Mouse (Mus musculus) cortical plate, adult 2 months (tissue): ENCODE data around the gene Necab3. TPM values are rescaled to one million over a fixed set of nuclear protein-coding genes. Genes with fewer than 3 reads are reported as not detected.

Experiments used
- H3K27ac ChIP-seq: fragments of 200-500 bp; 2 replicates; pipeline ENCODE4 v1.5.1; 2012; ENCODE audit warnings: low read length, control low read depth, inconsistent platforms; ENCODE audit not compliant: insufficient read depth
- H3K4me1 ChIP-seq: fragments of 200-500 bp; 2 replicates; pipeline ENCODE4 v1.6.1; 2011; ENCODE audit warnings: low read length; ENCODE audit not compliant: control insufficient read depth, insufficient read depth
- H3K4me3 ChIP-seq: fragments of 200-500 bp; 2 replicates; pipeline ENCODE4 v1.5.1; 2011; ENCODE audit warnings: mild to moderate bottlenecking, low read length, control low read depth; ENCODE audit not compliant: insufficient read depth
- CTCF ChIP-seq: fragments of 200-500 bp; IDR thresholded peaks from 2 replicates; pipeline ENCODE4 v1.5.1; 2011; ENCODE audit warnings: mild to moderate bottlenecking, control low read depth, low read length; ENCODE audit not compliant: insufficient read depth; ENCODE audit errors: extremely low read depth
- POLR2A ChIP-seq: fragments of 200-500 bp; IDR thresholded peaks from 2 replicates; pipeline ENCODE4 v1.6.1; 2011; ENCODE audit warnings: mild to moderate bottlenecking, low read length, control low read depth; ENCODE audit not compliant: insufficient read depth; ENCODE audit errors: extremely low read depth
- polyA plus RNA-seq: library from polyadenylated mRNA; depleted of rRNA; stranded (reverse); fragments of >200 nt; gene quantifications from 2 replicates; pipeline ENCODE4 v1.2.3, GENCODE M21; 2012

The Necab3 gene
- polyA plus RNA-seq, 1 experiment: 131 TPM

DNA sequence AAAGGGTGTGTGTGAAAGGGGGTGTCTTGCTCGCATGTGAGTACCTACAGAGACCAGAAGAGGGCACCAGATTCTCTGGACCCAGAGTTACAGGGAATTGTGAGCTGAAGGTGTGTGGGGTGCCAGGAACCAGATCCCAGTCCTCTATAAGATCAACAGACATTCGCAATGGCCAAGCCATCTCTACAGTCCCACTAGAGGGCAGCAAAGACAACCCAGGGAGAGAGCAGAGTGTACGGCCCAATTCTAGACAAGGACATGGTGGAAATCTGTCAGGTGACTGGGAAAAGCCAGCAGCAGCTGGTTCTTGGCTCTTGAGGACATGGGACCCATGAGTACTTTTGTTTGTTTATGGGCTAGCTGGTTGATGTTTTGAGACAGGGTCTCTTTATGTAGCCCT lies 34.3 kb upstream of the Necab3 start:
- H3K4me1 ChIP-seq: peaks cover 1% of the 10 kb centered on the region; the same call in 1 of the 2 replicates
- no peak overlapping the region for H3K4me3 ChIP-seq
- peak; percentile 43 for TF ChIP-seq CTCF
- no peak for TF ChIP-seq POLR2A
- H3K27ac ChIP-seq: no peak overlapping the region

DNA sequence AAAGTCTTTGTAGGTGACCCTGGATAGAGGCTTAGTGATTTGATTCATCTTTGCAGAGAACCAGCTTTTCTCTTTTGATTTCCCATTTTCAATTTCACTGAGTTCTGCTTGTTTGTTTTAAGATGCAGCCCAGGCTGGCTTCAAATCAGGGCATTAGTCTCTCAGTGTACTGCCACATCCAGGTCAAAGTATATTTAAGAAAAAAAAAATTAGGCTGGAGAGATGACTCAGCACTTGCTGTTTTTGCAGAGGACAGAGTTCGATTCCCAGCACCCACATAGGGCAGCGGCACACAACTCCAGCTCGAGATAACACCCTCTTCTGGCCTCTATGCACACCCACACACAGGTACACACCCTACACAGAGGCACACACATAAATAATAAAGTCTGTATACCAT lies 32.5 kb upstream of the Necab3 start:
- TF ChIP-seq POLR2A: no peak
- TF ChIP-seq CTCF: no peak
- Histone ChIP-seq H3K27ac (no peak overlapping the region), H3K4me1 (peaks cover 1% of the 10 kb centered on the region; the same call in 1 of the 2 replicates), H3K4me3 (no peak overlapping the region)

DNA sequence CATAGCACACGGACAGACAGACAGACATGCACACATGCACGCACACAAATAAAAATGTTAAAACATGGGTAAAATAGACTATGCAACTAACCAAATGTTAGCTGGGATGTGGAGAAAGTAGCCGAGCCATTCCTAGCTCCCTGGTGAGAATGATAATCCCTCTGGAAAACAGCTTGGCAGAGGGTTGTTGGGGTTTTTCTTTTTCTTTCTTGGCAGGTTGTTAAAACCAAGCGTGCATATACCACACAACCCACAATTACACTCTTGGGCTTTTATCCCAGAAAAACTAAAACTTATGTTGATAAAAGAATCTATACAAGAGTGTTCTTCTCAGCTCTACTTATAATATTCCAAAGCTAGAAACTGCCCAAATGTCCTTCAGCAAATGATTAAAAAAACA lies 30.4 kb upstream of the Necab3 start:
- Histone ChIP-seq H3K4me1 (peaks cover 7% of the 10 kb centered on the region), H3K4me3 (no peak overlapping the region), H3K27ac (no peak overlapping the region)
- TF ChIP-seq POLR2A: no peak
- TF ChIP-seq CTCF: no peak

DNA sequence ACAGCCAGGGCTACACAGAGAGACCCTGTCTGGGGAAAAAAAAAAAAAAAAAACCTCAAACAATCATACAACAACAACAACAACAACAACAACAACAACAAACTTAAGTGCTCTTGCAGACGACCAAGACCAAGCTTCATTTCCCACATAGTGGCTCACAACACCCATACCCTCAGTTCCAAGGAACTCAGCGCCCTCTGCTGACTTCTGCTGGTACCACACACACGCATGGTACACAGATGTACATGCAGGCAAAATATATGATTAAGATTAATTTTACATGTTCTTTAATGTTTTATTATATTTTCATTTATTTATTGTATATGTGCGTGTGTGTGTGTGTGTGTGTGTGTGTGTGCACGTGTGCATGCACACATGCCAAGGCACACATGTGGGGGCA lies 27.7 kb upstream of the Necab3 start:
- Histone ChIP-seq H3K27ac (no peak overlapping the region), H3K4me1 (peaks cover 7% of the 10 kb centered on the region), H3K4me3 (no peak overlapping the region)
- no peak for TF ChIP-seq POLR2A
- peak; percentile 46 for TF ChIP-seq CTCF

DNA sequence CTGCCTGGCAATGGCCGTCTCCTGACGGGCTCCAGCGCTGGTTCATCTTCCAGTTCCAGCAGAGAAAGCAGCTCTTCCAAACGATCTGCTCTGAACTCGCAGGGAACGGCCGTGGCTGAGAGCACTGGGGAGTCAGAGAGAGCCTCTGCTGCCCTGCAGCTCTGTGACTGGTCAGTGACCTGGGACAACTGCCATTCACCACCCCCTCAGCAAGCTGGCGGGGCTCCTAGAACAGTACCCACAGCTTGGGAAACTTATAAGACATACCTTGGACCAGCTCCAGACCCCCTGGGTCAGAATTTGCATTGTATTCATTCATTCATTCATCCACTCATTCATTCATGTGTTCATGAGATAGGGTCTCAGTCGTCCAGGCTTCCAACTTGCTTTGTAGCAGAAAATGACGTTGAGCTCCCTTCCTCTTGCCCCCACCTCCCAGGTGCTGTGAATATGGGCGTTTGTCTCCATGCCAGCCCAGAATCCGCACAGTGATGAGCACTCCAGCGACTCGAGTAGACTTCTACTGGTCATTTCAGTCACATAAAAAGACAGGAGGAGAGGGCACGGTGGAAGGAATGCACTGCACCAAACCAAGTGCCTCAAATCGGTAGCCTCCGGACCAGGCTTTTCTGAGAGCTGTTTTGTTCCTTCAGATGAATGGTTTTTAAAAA lies 26.4 kb upstream of the Necab3 start:
- TF ChIP-seq POLR2A (no peak), CTCF (no peak)
- Histone ChIP-seq H3K4me3 (no peak overlapping the region), H3K4me1 (peaks cover 7% of the 10 kb centered on the region), H3K27ac (no peak overlapping the region)

DNA sequence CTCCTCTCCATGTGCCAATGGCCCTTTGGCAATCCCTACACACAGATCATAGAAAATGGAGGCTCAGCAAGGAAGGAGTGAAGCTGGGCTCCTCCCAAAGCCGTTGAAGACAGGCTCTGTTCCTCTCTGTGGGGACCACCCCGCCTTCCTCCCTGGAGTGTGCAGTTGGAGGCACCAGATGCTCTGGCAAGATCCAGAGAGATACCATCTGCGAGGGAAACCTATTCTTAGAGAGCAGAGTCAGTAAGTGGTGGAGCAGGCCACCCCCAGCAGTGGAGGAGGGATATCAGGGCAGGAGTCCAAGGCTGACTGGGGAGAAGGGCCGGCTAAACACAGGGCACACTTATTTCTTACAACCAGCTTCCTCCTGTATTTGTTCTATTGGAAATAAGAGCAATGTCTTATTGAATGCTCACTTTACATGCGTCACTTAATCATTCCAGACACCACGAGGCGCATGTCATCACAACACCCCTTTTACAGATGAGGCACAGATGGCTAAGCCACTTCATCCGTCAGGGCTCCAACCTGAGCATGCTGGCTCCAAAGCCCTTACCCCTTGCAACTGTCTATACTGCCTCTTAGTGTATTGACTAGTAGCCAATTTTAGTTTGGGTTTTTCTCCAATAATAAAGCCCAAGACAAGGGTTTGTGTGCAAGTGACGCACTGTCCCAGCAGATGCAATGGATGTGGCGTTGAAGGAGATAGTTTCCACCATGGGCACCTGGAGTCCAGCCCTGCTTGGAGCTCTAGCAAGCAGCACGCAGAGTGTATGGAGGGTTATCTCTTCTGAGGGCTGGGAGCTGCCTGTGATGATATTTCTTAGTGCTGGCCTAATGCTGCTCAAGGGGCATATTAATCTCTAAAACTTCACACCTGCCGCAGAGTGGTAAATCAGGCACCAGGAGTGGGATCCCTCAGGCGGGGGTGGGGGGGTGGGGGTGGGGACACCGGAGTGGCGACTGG lies 25.5 kb upstream of the Necab3 start:
- H3K27ac ChIP-seq: no peak overlapping the region
- H3K4me1 ChIP-seq: peaks cover 7% of the 10 kb centered on the region
- TF ChIP-seq CTCF: no peak
- no peak for TF ChIP-seq POLR2A
- no peak overlapping the region for H3K4me3 ChIP-seq

DNA sequence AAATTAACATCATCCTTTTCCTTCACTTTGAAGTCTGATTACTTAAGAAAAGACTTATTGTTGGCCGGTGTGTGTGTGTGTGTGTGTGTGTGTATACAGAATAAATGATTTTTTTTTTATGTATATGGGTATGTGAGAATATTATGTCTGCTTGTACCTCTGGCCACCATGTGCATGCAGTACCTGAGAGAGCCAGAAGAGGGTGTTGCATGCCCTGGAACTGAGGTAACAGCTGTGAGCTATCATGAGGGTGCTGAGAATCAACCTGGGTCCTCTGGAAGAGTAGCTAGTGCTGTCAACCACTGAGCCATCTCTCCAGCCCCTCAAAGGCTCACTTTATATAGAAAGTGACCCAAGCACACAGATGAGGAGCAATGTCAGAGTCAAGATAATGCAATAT lies 22.7 kb upstream of the Necab3 start:
- Histone ChIP-seq H3K4me3 (no peak overlapping the region), H3K4me1 (peaks cover 6% of the 10 kb centered on the region), H3K27ac (no peak overlapping the region)
- TF ChIP-seq POLR2A (no peak), CTCF (no peak)

DNA sequence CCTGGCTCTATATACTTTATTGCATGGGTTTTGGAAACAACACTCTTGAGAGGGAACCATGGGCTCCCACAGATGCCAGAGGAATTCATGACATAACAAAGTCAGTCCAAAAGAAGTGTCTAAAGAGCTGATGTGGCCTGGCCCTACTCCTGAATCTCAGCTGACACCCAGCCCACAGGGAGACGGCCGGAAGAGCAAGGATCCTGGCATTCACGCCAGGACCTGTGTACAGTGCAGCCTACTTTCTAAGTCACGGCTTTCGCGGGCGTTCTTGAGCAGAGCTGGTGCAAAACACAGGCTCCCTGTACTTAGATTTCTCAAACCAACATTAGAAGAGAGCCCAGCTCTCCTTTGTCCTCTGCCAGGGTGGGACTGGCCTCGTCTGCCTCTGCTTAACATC lies 21.9 kb upstream of the Necab3 start:
- peaks cover 6% of the 10 kb centered on the region for H3K4me1 ChIP-seq
- TF ChIP-seq POLR2A (no peak), CTCF (no peak)
- H3K4me3 ChIP-seq: no peak overlapping the region
- H3K27ac ChIP-seq: no peak overlapping the region

DNA sequence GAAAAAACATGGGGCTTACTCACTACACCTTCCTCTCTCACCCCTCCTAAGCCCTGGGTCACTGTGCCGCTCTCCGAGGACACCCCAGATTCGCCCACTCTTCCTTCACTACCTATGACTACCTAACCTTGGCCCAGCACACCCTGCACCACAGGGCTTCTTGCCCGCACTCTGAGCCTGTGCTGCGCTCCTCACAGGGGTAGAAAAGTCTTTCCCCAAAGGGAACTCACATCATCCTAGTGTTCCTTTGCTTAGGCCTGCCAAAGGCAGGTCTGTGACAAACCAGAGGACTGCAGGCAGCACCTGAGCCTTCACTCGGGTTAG lies 19.0 kb upstream of the Necab3 start:
- TF ChIP-seq CTCF (no peak), POLR2A (no peak)
- H3K27ac ChIP-seq: no peak overlapping the region
- H3K4me3 ChIP-seq: no peak overlapping the region
- H3K4me1 ChIP-seq: no peaks in the 10 kb centered on the region
